Mouse (Mus musculus): ENCODE measurements around the gene C130073F10Rik.
"Not testable (repeated sequence)": the region's sequence is repeated elsewhere in the genome, so short reads cannot be mapped to it uniquely, and the experiment has no call there.

GRCm38 (mm10) chr4:101908821-101909220, 15.2 kb upstream of the C130073F10Rik start, which contains the start of gene Gm12800:
- TF ChIP-seq CTCF (IDR thresholded peaks at IDR 0.05; ENCODE audit: low read depth, low read length); EP300 (IDR thresholded peaks at IDR 0.05; ENCODE audit: insufficient read depth, low read depth, low read length); POLR2A (IDR thresholded peaks at IDR 0.05; ENCODE audit: insufficient read depth, low read length): not testable (repeated sequence)
